Comparison of ENCODE assay signal across 8 mouse cellular contexts in genomic region chr7:133636738-133637352, GRCm38 (mm10). TPM values are rescaled to one million over a fixed set of nuclear protein-coding genes. Genes with fewer than 3 reads are reported as not detected.
DNase-seq lines count a peak whose midpoint lies in the region; ATAC-seq and TF ChIP-seq lines count a peak whose summit lies in the region.

No protein-coding gene starts in this region.

- no peaks in the 10 kb centered on the region for H3K27me3 ChIP-seq in forebrain, embryonic 16.5 days (replicated peaks; ENCODE audit: control insufficient read depth, insufficient read depth, low read length)
- H3K27me3 ChIP-seq in lung, embryonic 15.5 days: no peaks in the 10 kb centered on the region

- H3K36me3 ChIP-seq in ES-E14 (ENCODE audit: control insufficient read depth, insufficient read depth, low read length, poor library complexity, severe bottlenecking): peaks cover 13% of the 10 kb centered on the region
- H3K36me3 ChIP-seq in forebrain, embryonic 16.5 days (ENCODE audit: control insufficient read depth, insufficient read depth): peaks cover 12% of the 10 kb centered on the region
- peaks cover 18% of the 10 kb centered on the region for H3K36me3 ChIP-seq in lung, embryonic 15.5 days

- ATAC-seq in forebrain, embryonic 16.5 days: peak; percentile 43
- peak; percentile 23 for ATAC-seq in lung, embryonic 15.5 days (ENCODE audit: borderline replicate concordance, extremely low read depth, low FRiP score, low TSS enrichment)

- H3K9me3 ChIP-seq in ES-E14 (ENCODE audit: control insufficient read depth, insufficient read depth, low read depth, low read length): no peaks in the 10 kb centered on the region
- no peaks in the 10 kb centered on the region for H3K9me3 ChIP-seq in forebrain, embryonic 16.5 days (ENCODE audit: control insufficient read depth, low read length)
- H3K9me3 ChIP-seq in lung, embryonic 15.5 days: no peaks in the 10 kb centered on the region

- H3K4me2 ChIP-seq in forebrain, embryonic 16.5 days (ENCODE audit: low read length): peak overlapping the region; percentile 58
- peak overlapping the region; percentile 85 for H3K4me2 ChIP-seq in lung, embryonic 15.5 days

- peak overlapping the region; percentile 66 for H3K27ac ChIP-seq in ES-E14 (ENCODE audit: insufficient read depth, low read depth, low read length, poor library complexity, severe bottlenecking)
- H3K27ac ChIP-seq in forebrain, embryonic 16.5 days (ENCODE audit: low read length): peak overlapping the region; percentile 84
- H3K27ac ChIP-seq in lung, embryonic 15.5 days: peak overlapping the region; percentile 90

- H3K9ac ChIP-seq in ES-E14 (ENCODE audit: insufficient read depth, low read depth, low read length, poor library complexity, severe bottlenecking): peak overlapping the region; percentile 91
- H3K9ac ChIP-seq in forebrain, embryonic 16.5 days (replicated peaks; ENCODE audit: low read depth, low read length): peak overlapping the region; percentile 90
- peak overlapping the region; percentile 67 for H3K9ac ChIP-seq in lung, embryonic 15.5 days

- 1% methylated on average over 21 of the region's 21 CpGs for WGBS in forebrain, embryonic 16.5 days
- 3% methylated on average over 21 of the region's 21 CpGs for WGBS in lung, embryonic 15.5 days

- peak overlapping the region; percentile 64 to 74 for H3K4me3 ChIP-seq in ES-E14 (ENCODE audit: insufficient read depth in 1 of 2, low read depth in 1 of 2, low read length in 2 of 2, poor library complexity in 1 of 2, severe bottlenecking in 1 of 2)
- H3K4me3 ChIP-seq in forebrain, embryonic 16.5 days (replicated peaks; ENCODE audit: low read length): peak overlapping the region; percentile 90
- peak overlapping the region; percentile 92 for H3K4me3 ChIP-seq in lung, embryonic 15.5 days

- peak; percentile 78 for DNase-seq in ES-E14 (ENCODE audit: low read depth, low spot score)
- DNase-seq in cerebellum, adult 11-12 months: peak; percentile 88
- DNase-seq in heart, postnatal 4 days: peak; percentile 94
- peak; percentile 77 to 92 for DNase-seq in layer of hippocampus, adult 8-10 months (ENCODE audit: low spot score in 2 of 2)
- peak; percentile 69 for DNase-seq in ovary, adult 18-20 months (ENCODE audit: low spot score)
- peak; percentile 86 for DNase-seq in thymus, postnatal 0 days (ENCODE audit: low spot score)

- in situ Hi-C loops in ES-E14 (cut with MboI; ENCODE audit: low sequenced_read_pairs in 2 of 2, unreplicated experiment in 2 of 2): no loop called here

- H3K4me1 ChIP-seq in ES-E14 (ENCODE audit: control insufficient read depth in 2 of 2, insufficient read depth in 2 of 2, low read length in 2 of 2, poor library complexity in 1 of 2): peaks cover 0 to 4% of the 10 kb centered on the region in 2 experiments; a peak in 2 of 4 replicates
- peaks cover 16% of the 10 kb centered on the region for H3K4me1 ChIP-seq in forebrain, embryonic 16.5 days (replicated peaks; ENCODE audit: control insufficient read depth, insufficient read depth, low read length)
- H3K4me1 ChIP-seq in lung, embryonic 15.5 days: peaks cover 11% of the 10 kb centered on the region

TF ChIP-seq in ES-E14, 5 proteins besides CTCF, POLR2A, EP300 and RAD21:
- no peak for TF ChIP-seq MAFK (IDR thresholded peaks at IDR 0.05; ENCODE audit: insufficient read depth, low read depth, low read length)
- TF ChIP-seq ZC3H11A (IDR thresholded peaks at IDR 0.05; ENCODE audit: borderline replicate concordance, low read depth, low read length): peak; percentile 55; the same call in 1 of the 2 replicates
- peak; percentile 98 for TF ChIP-seq ZNF384 (IDR thresholded peaks at IDR 0.05; ENCODE audit: low read depth, low read length)

RNA-seq across cellular contexts. Expression of gene Edrf1, which starts 0.5 kb away (rescaled TPM):
- total RNA-seq in ES-E14 (2012; rRNA removed): 35.7 and 42.8 TPM in 2 replicates
- 25.0 and 29.7 TPM in 2 replicates for polyA plus RNA-seq in forebrain, embryonic 16.5 days (2015; fragmentation: Nextera tagmentation; extraction: Ambion mirVana)
- total RNA-seq in heart, postnatal 4 days (2021): 10 to 100 TPM; 10.9 to 13.0 TPM
- total RNA-seq in layer of hippocampus, adult 8-10 months (2022): 10 to 100 TPM; 24.3 to 38.6 (median 30.7) TPM
- 18.6 and 18.9 TPM in 2 replicates for polyA plus RNA-seq in lung, embryonic 15.5 days (2015; fragmentation: Nextera tagmentation; extraction: Ambion mirVana)
- 17.6 and 18.7 TPM in 2 replicates for polyA plus RNA-seq in thymus, postnatal 0 days (2015; fragmentation: Nextera tagmentation; extraction: Ambion mirVana)

RNA-seq across cellular contexts. Expression of gene Tex36, which starts 34.9 kb away (rescaled TPM):
- total RNA-seq in ES-E14 (2012; rRNA removed): not detected in 2 replicates
- not detected in 2 replicates for polyA plus RNA-seq in forebrain, embryonic 16.5 days (2015; fragmentation: Nextera tagmentation; extraction: Ambion mirVana)
- not detected for total RNA-seq in heart, postnatal 4 days (2021)
- not detected for total RNA-seq in layer of hippocampus, adult 8-10 months (2022)
- not detected in 2 replicates for polyA plus RNA-seq in lung, embryonic 15.5 days (2015; fragmentation: Nextera tagmentation; extraction: Ambion mirVana)
- not detected in 2 replicates for polyA plus RNA-seq in thymus, postnatal 0 days (2015; fragmentation: Nextera tagmentation; extraction: Ambion mirVana)

RNA-seq across cellular contexts. Expression of gene Mmp21, which starts 43.0 kb away (rescaled TPM):
- total RNA-seq in ES-E14 (2012; rRNA removed): 0.27 and 0.32 TPM in 2 replicates
- 0.16 TPM in 1 of 2 replicates, not detected in the other for polyA plus RNA-seq in forebrain, embryonic 16.5 days (2015; fragmentation: Nextera tagmentation; extraction: Ambion mirVana)
- not detected for total RNA-seq in heart, postnatal 4 days (2021)
- total RNA-seq in layer of hippocampus, adult 8-10 months (2022): under 1 TPM in 3 of 4 experiments, not detected in 1; 0.18 to 0.23 (median 0.20) TPM
- 0.07 and 0.10 TPM in 2 replicates for polyA plus RNA-seq in lung, embryonic 15.5 days (2015; fragmentation: Nextera tagmentation; extraction: Ambion mirVana)
- 0.07 and 0.09 TPM in 2 replicates for polyA plus RNA-seq in thymus, postnatal 0 days (2015; fragmentation: Nextera tagmentation; extraction: Ambion mirVana)

Comparison
In these comparisons a context has a peak if more than half of its experiments do, and no peak if none do; other contexts are left out.
1. Peak in every context shown above with its lines: DNase-seq, ATAC-seq, H3K4me3 ChIP-seq and H3K27ac ChIP-seq.